Mouse (Mus musculus): ENCODE measurements at regions not wholly inside any gene's neighbourhood (a gene's known extent, or its start where the extent isn't known, plus 50 kb on each side); places are given as distances from the start of the nearest gene placed in this dataset.

GRCm38 (mm10) chr10:111111020-111111419 is 53.5 kb upstream of the Osbpl8 start:
- DNase-seq (ENCODE audit: low spot score) = peak; percentile 43
- no peaks in the 10 kb centered on the region for H3K36me3 ChIP-seq (ENCODE audit: control insufficient read depth, insufficient read depth, low read length)
- ATAC-seq (ENCODE audit: low FRiP score, low read depth) = peak; percentile 35
- H3K9ac ChIP-seq (ENCODE audit: low read depth, low read length, severe bottlenecking) = no peak overlapping the region
- no peaks in the 10 kb centered on the region for H3K27me3 ChIP-seq (ENCODE audit: control insufficient read depth, insufficient read depth, low read length)
- 41% methylated on average over 10 of the region's 10 CpGs for WGBS
- H3K4me1 ChIP-seq (ENCODE audit: control insufficient read depth, insufficient read depth, low read length) = no peaks in the 10 kb centered on the region
- TF ChIP-seq POLR2A (IDR thresholded peaks at IDR 0.05; ENCODE audit: borderline replicate concordance, extremely low read depth, insufficient read depth, insufficient read length) = no peak
- H3K27ac ChIP-seq (replicated peaks; ENCODE audit: low read depth, low read length) = no peak overlapping the region
- no peaks in the 10 kb centered on the region for H3K9me3 ChIP-seq (ENCODE audit: control insufficient read depth, low read length)
- H3K4me3 ChIP-seq (replicated peaks; ENCODE audit: low read length) = no peak overlapping the region
- no peak overlapping the region for H3K4me2 ChIP-seq (replicated peaks; ENCODE audit: low read depth, low read length, severe bottlenecking)

- no peak for ATAC-seq (ENCODE audit: low FRiP score, low read depth)
- 0 out of 2 replicates have a peak overlapping the region, but pooled peaks have one; percentile 11 for H3K4me3 ChIP-seq (replicated peaks; ENCODE audit: low read length)
These were observed 55.6 kb upstream of the Osbpl8 start for GRCm38 (mm10) chr10:111108658-111109633.

GRCm38 (mm10) chr10:111107852-111108251 is 56.7 kb upstream of the Osbpl8 start:
- DNase-seq (ENCODE audit: low spot score) = no peak
- Histone ChIP-seq H3K27ac (replicated peaks; ENCODE audit: low read depth, low read length) (no peak overlapping the region), H3K4me3 (replicated peaks; ENCODE audit: low read length) (no peak overlapping the region), H3K27me3 (ENCODE audit: control insufficient read depth, insufficient read depth, low read length) (no peaks in the 10 kb centered on the region), H3K4me2 (replicated peaks; ENCODE audit: low read depth, low read length, severe bottlenecking) (no peak overlapping the region), H3K4me1 (ENCODE audit: control insufficient read depth, insufficient read depth, low read length) (no peaks in the 10 kb centered on the region), H3K36me3 (ENCODE audit: control insufficient read depth, insufficient read depth, low read length) (no peaks in the 10 kb centered on the region), H3K9ac (ENCODE audit: low read depth, low read length, severe bottlenecking) (no peak overlapping the region), H3K9me3 (ENCODE audit: control insufficient read depth, low read length) (no peaks in the 10 kb centered on the region)
- no peak for ATAC-seq (ENCODE audit: low FRiP score, low read depth)
- WGBS = 84% methylated on average over 5 of the region's 5 CpGs
- no peak for TF ChIP-seq POLR2A (IDR thresholded peaks at IDR 0.05; ENCODE audit: borderline replicate concordance, extremely low read depth, insufficient read depth, insufficient read length)

More at GRCm38 (mm10) chr10:111108658-111109633, 55.6 kb upstream of the Osbpl8 start:
- Histone ChIP-seq H3K9ac (ENCODE audit: low read depth, low read length, severe bottlenecking) (no peak overlapping the region), H3K4me1 (ENCODE audit: control insufficient read depth, insufficient read depth, low read length) (no peaks in the 10 kb centered on the region), H3K27me3 (ENCODE audit: control insufficient read depth, insufficient read depth, low read length) (no peaks in the 10 kb centered on the region), H3K27ac (replicated peaks; ENCODE audit: low read depth, low read length) (no peak overlapping the region), H3K9me3 (ENCODE audit: control insufficient read depth, low read length) (no peaks in the 10 kb centered on the region), H3K36me3 (ENCODE audit: control insufficient read depth, insufficient read depth, low read length) (no peaks in the 10 kb centered on the region), H3K4me2 (replicated peaks; ENCODE audit: low read depth, low read length, severe bottlenecking) (no peak overlapping the region)
- 50% methylated on average over 24 of the region's 24 CpGs for WGBS
- DNase-seq (ENCODE audit: low spot score) = peak; percentile 38
- TF ChIP-seq POLR2A (IDR thresholded peaks at IDR 0.05; ENCODE audit: borderline replicate concordance, extremely low read depth, insufficient read depth, insufficient read length) = no peak

- H3K27me3 ChIP-seq (ENCODE audit: control insufficient read depth, insufficient read depth, low read length) = no peaks in the 10 kb centered on the region
- no peaks in the 10 kb centered on the region for H3K9me3 ChIP-seq (ENCODE audit: control insufficient read depth, low read length)
- H3K4me2 ChIP-seq (replicated peaks; ENCODE audit: low read depth, low read length, severe bottlenecking) = no peak overlapping the region
- DNase-seq (ENCODE audit: low spot score) = no peak
- no peak for ATAC-seq (ENCODE audit: low FRiP score, low read depth)
- 63% methylated on average over 7 of the region's 7 CpGs for WGBS
- TF ChIP-seq POLR2A (IDR thresholded peaks at IDR 0.05; ENCODE audit: borderline replicate concordance, extremely low read depth, insufficient read depth, insufficient read length) = no peak
- H3K27ac ChIP-seq (replicated peaks; ENCODE audit: low read depth, low read length) = no peak overlapping the region
- no peaks in the 10 kb centered on the region for H3K4me1 ChIP-seq (ENCODE audit: control insufficient read depth, insufficient read depth, low read length)
- H3K4me3 ChIP-seq (replicated peaks; ENCODE audit: low read length) = no peak overlapping the region
- no peak overlapping the region for H3K9ac ChIP-seq (ENCODE audit: low read depth, low read length, severe bottlenecking)
- no peaks in the 10 kb centered on the region for H3K36me3 ChIP-seq (ENCODE audit: control insufficient read depth, insufficient read depth, low read length)
These were observed 57.2 kb upstream of the Osbpl8 start for GRCm38 (mm10) chr10:111107387-111107786.

- 84% methylated on average over 5 of the region's 5 CpGs for WGBS
- H3K9ac ChIP-seq (ENCODE audit: low read depth, low read length, severe bottlenecking) = no peak overlapping the region
These were observed 58.1 kb upstream of the Osbpl8 start for GRCm38 (mm10) chr10:111106411-111106810.

More at GRCm38 (mm10) chr10:111106411-111106810, 58.1 kb upstream of the Osbpl8 start:
- H3K4me3 ChIP-seq (replicated peaks; ENCODE audit: low read length) = no peak overlapping the region
- no peak for TF ChIP-seq POLR2A (IDR thresholded peaks at IDR 0.05; ENCODE audit: borderline replicate concordance, extremely low read depth, insufficient read depth, insufficient read length)
- H3K27ac ChIP-seq (replicated peaks; ENCODE audit: low read depth, low read length) = no peak overlapping the region
- H3K27me3 ChIP-seq (ENCODE audit: control insufficient read depth, insufficient read depth, low read length) = no peaks in the 10 kb centered on the region
- ATAC-seq (ENCODE audit: low FRiP score, low read depth) (no peak), DNase-seq (ENCODE audit: low spot score) (no peak)
- H3K9me3 ChIP-seq (ENCODE audit: control insufficient read depth, low read length) = no peaks in the 10 kb centered on the region
- H3K36me3 ChIP-seq (ENCODE audit: control insufficient read depth, insufficient read depth, low read length) = no peaks in the 10 kb centered on the region
- no peaks in the 10 kb centered on the region for H3K4me1 ChIP-seq (ENCODE audit: control insufficient read depth, insufficient read depth, low read length)
- no peak overlapping the region for H3K4me2 ChIP-seq (replicated peaks; ENCODE audit: low read depth, low read length, severe bottlenecking)
